Mouse (Mus musculus): ENCODE results near the gene Akip1.

DNA sequence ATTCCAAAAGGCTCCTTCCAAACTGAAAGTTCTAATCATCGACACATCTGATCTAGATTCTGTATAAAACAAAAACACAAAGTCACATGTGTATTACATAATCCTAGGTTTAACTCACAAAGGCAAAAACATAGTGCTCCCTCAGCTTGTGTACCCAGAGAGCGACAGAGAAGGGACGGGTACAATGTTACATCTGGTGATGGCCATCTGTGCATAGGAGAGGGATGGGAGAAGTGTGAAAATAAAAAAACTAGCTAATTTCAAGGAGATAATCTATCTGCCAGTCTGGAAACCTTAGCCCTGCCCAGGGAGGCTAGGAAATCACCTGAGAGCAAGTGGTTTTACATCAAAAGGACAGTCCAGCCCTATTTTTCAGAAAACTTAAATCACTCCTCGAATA is 40.9 kb upstream of the Akip1 start:
- TF ChIP-seq EP300 (IDR thresholded peaks at IDR 0.05; ENCODE audit: low read length) (no peak), PAX5 (IDR thresholded peaks at IDR 0.05; ENCODE audit: low read length) (no peak), CTCF (conservative IDR thresholded peaks at IDR 0.05 in 1 of 2, IDR thresholded peaks at IDR 0.05 in 1 of 2; ENCODE audit: low read depth in 2 of 2, low read length in 2 of 2) (no peak), USF1 (IDR thresholded peaks at IDR 0.05; ENCODE audit: low read depth, low read length) (no peak), SIN3A (IDR thresholded peaks at IDR 0.05; ENCODE audit: low read length) (no peak), CHD1 (IDR thresholded peaks at IDR 0.05; ENCODE audit: low read depth, low read length) (no peak), NELFE (IDR thresholded peaks at IDR 0.05; ENCODE audit: low read depth, low read length) (no peak), USF2 (conservative IDR thresholded peaks at IDR 0.05; ENCODE audit: low read depth, low read length) (no peak), POLR2A (IDR thresholded peaks at IDR 0.05; ENCODE audit: low read depth, low read length) (no peak), HCFC1 (IDR thresholded peaks at IDR 0.05; ENCODE audit: low read depth, low read length) (no peak), MAZ (IDR thresholded peaks at IDR 0.05; ENCODE audit: low read depth, low read length) (no peak), GABPA (IDR thresholded peaks at IDR 0.05; ENCODE audit: insufficient replicate concordance, low read depth, low read length) (no peak), NRF1 (IDR thresholded peaks at IDR 0.05; ENCODE audit: low read depth, low read length) (no peak)
